Mouse (Mus musculus) cortical plate, adult 2 months (tissue): ENCODE data around the gene Zfp60. TPM values are rescaled to one million over a fixed set of nuclear protein-coding genes. Genes with fewer than 3 reads are reported as not detected.
"Not testable (repeated sequence)": the region's sequence is repeated elsewhere in the genome, so short reads cannot be mapped to it uniquely, and the experiment has no call there.

ENCODE experiments used
- H3K27ac ChIP-seq: fragments of 200-500 bp; 2 replicates; pipeline ENCODE4 v1.5.1; 2012; ENCODE audit warnings: low read length, control low read depth, inconsistent platforms; ENCODE audit not compliant: insufficient read depth
- H3K4me1 ChIP-seq: fragments of 200-500 bp; 2 replicates; pipeline ENCODE4 v1.6.1; 2011; ENCODE audit warnings: low read length; ENCODE audit not compliant: control insufficient read depth, insufficient read depth
- H3K4me3 ChIP-seq: fragments of 200-500 bp; 2 replicates; pipeline ENCODE4 v1.5.1; 2011; ENCODE audit warnings: mild to moderate bottlenecking, low read length, control low read depth; ENCODE audit not compliant: insufficient read depth
- CTCF ChIP-seq: fragments of 200-500 bp; IDR thresholded peaks from 2 replicates; pipeline ENCODE4 v1.5.1; 2011; ENCODE audit warnings: mild to moderate bottlenecking, control low read depth, low read length; ENCODE audit not compliant: insufficient read depth; ENCODE audit errors: extremely low read depth
- POLR2A ChIP-seq: fragments of 200-500 bp; IDR thresholded peaks from 2 replicates; pipeline ENCODE4 v1.6.1; 2011; ENCODE audit warnings: mild to moderate bottlenecking, low read length, control low read depth; ENCODE audit not compliant: insufficient read depth; ENCODE audit errors: extremely low read depth
- polyA plus RNA-seq: library from polyadenylated mRNA; depleted of rRNA; stranded (reverse); fragments of >200 nt; gene quantifications from 2 replicates; pipeline ENCODE4 v1.2.3, GENCODE M21; 2012; rRNA removed

The Zfp60 gene
- polyA plus RNA-seq, 1 experiment: 15.9 TPM

- TF ChIP-seq POLR2A (no peak), CTCF (no peak)
- H3K4me3 ChIP-seq: no peak overlapping the region
- no peak overlapping the region for H3K27ac ChIP-seq
- no peaks in the 10 kb centered on the region for H3K4me1 ChIP-seq
Measured at GRCm38 (mm10) chr7:27765176-27765886, 34.1 kb downstream of the Zfp60 start.

GRCm38 (mm10) chr7:27789306-27789705, 58.1 kb downstream of the Zfp60 start:
- Histone ChIP-seq H3K4me3 (no peak overlapping the region), H3K27ac (no peak overlapping the region), H3K4me1 (no peaks in the 10 kb centered on the region)
- no peak for TF ChIP-seq POLR2A
- TF ChIP-seq CTCF: no peak

- H3K4me1 ChIP-seq, H3K27ac ChIP-seq: not testable (repeated sequence)
Measured at GRCm38 (mm10) chr7:27793865-27794264, 62.7 kb downstream of the Zfp60 start.

GRCm38 (mm10) chr7:27794566-27794965, 63.4 kb downstream of the Zfp60 start:
- Histone ChIP-seq H3K4me3 (no peak overlapping the region), H3K27ac (no peak overlapping the region), H3K4me1 (no peaks in the 10 kb centered on the region)
- TF ChIP-seq CTCF (no peak), POLR2A (no peak)

More at GRCm38 (mm10) chr7:27793865-27794264, 62.7 kb downstream of the Zfp60 start:
- not testable (repeated sequence) for H3K4me3 ChIP-seq

- no peaks in the 10 kb centered on the region for H3K4me1 ChIP-seq
- TF ChIP-seq POLR2A (no peak), CTCF (no peak)
- no peak overlapping the region for H3K4me3 ChIP-seq
- H3K27ac ChIP-seq: no peak overlapping the region
Measured at GRCm38 (mm10) chr7:27797906-27798811, 67.0 kb downstream of the Zfp60 start.

- no peak overlapping the region for H3K4me3 ChIP-seq
- H3K27ac ChIP-seq: no peak overlapping the region
- no peak for TF ChIP-seq POLR2A
- peak; percentile 11; the same call in 1 of the 2 replicates for TF ChIP-seq CTCF
- no peaks in the 10 kb centered on the region for H3K4me1 ChIP-seq
Measured at GRCm38 (mm10) chr7:27801137-27801536, 69.9 kb downstream of the Zfp60 start.

- TF ChIP-seq CTCF (no peak), POLR2A (no peak)
- no peaks in the 10 kb centered on the region for H3K4me1 ChIP-seq
- H3K27ac ChIP-seq: no peak overlapping the region
- no peak overlapping the region for H3K4me3 ChIP-seq
Measured at GRCm38 (mm10) chr7:27802986-27803385, 71.8 kb downstream of the Zfp60 start.

Other genes with a start within 250 kb of the Zfp60 start
- gene Sertad1, start 244.5 kb upstream of the Zfp60 start, polyA plus RNA-seq: 15.7 and 19.3 TPM in 2 replicates
- gene Prx, start 232.1 kb upstream of the Zfp60 start, polyA plus RNA-seq: 0.29 and 0.47 TPM in 2 replicates
- 0.21 and 0.25 TPM in 2 replicates for gene Hipk4, start 208.1 kb upstream of the Zfp60 start, polyA plus RNA-seq
- 1,185 and 1,204 TPM in 2 replicates for gene Pld3, start 178.2 kb upstream of the Zfp60 start, polyA plus RNA-seq
- gene 2310022A10Rik, start 178.2 kb upstream of the Zfp60 start, polyA plus RNA-seq: 32.7 and 33.8 TPM in 2 replicates
- 144 and 161 TPM in 2 replicates for gene Akt2, start 139.8 kb upstream of the Zfp60 start, polyA plus RNA-seq
- 188 and 192 TPM in 2 replicates for gene Ttc9b, start 77.5 kb upstream of the Zfp60 start, polyA plus RNA-seq
- gene Map3k10, start 56.8 kb upstream of the Zfp60 start, polyA plus RNA-seq: 181 and 189 TPM in 2 replicates
- 8.0 and 9.8 TPM in 2 replicates for gene Zfp607b, start 42.0 kb upstream of the Zfp60 start, polyA plus RNA-seq
- gene Zfp626, start 75.8 kb downstream of the Zfp60 start, polyA plus RNA-seq: 3.9 and 4.0 TPM in 2 replicates
- gene Zfp59, start 107.2 kb downstream of the Zfp60 start, polyA plus RNA-seq: 3.4 and 3.9 TPM in 2 replicates
- gene Zfp607a, start 126.1 kb downstream of the Zfp60 start, polyA plus RNA-seq: 0.71 and 1.0 TPM in 2 replicates
- 5.6 and 6.0 TPM in 2 replicates for gene Zfp974, start 198.1 kb downstream of the Zfp60 start, polyA plus RNA-seq
- 9.0 and 9.5 TPM in 2 replicates for gene Zfp780b, start 247.8 kb downstream of the Zfp60 start, polyA plus RNA-seq